Mouse (Mus musculus) mature B cell (primary cell): ENCODE results near the gene Cyp2d9.
"Not testable (repeated sequence)": the region's sequence is repeated elsewhere in the genome, so short reads cannot be mapped to it uniquely, and the experiment has no call there.

Source experiments
- in situ Hi-C: fragments of 300-500 bp; cut with MboI; formaldehyde crosslinking; loops from 2 replicates; pipeline ENCODE4 v1.14.3; 2019

The Cyp2d9 gene

GRCm38 (mm10) chr15:82450045-82450444, 16.8 kb downstream of the Cyp2d9 start:
- in situ Hi-C loops: not testable (repeated sequence)

- in situ Hi-C loops: not testable (repeated sequence)
Observed at GRCm38 (mm10) chr15:82452133-82452532, 18.9 kb downstream of the Cyp2d9 start.

GRCm38 (mm10) chr15:82453501-82453900, 20.3 kb downstream of the Cyp2d9 start:
- in situ Hi-C loops: not testable (repeated sequence)

GRCm38 (mm10) chr15:82456086-82456790, 23.0 kb downstream of the Cyp2d9 start:
- in situ Hi-C loops: not testable (repeated sequence)

GRCm38 (mm10) chr15:82457064-82458021, 24.1 kb downstream of the Cyp2d9 start:
- in situ Hi-C loops: no loop called here

GRCm38 (mm10) chr15:82459266-82459665, 26.0 kb downstream of the Cyp2d9 start:
- in situ Hi-C loops: not testable (repeated sequence)

- in situ Hi-C loops: no loop called here
Observed at GRCm38 (mm10) chr15:82464701-82465100, 31.5 kb downstream of the Cyp2d9 start.

- in situ Hi-C loops: not testable (repeated sequence)
Observed at GRCm38 (mm10) chr15:82494273-82494672, 61.0 kb downstream of the Cyp2d9 start.
